Mouse (Mus musculus) brain, adult 2 months (tissue): ENCODE data around the gene Ubap1.

Experiments used
- DNase-seq: peaks from one replicate; pipeline ENCODE4 v3.0.0; 2011; ENCODE audit warnings: low read depth, low spot score

Ubap1 gene

GRCm38 (mm10) chr4:41348584-41349198 lies at the start of gene Ubap1:
Ubap1 (plus strand) TSS chr4:41348996.
- DNase-seq: peak; percentile 98

GRCm38 (mm10) chr4:41303671-41304070 lies 45.1 kb upstream of the Ubap1 start:
- peak; percentile 10 for DNase-seq

- peak; percentile 84 for DNase-seq
These were observed 44.5 kb upstream of the Ubap1 start for GRCm38 (mm10) chr4:41304302-41304701.

- no peak for DNase-seq
These were observed 41.4 kb upstream of the Ubap1 start for GRCm38 (mm10) chr4:41307406-41307805.

- no peak for DNase-seq
These were observed 37.9 kb upstream of the Ubap1 start for GRCm38 (mm10) chr4:41310567-41311563.

GRCm38 (mm10) chr4:41313722-41314121 lies 35.1 kb upstream of the Ubap1 start:
- no peak for DNase-seq

- peak; percentile 99 for DNase-seq
These were observed 34.4 kb upstream of the Ubap1 start, which contains the start of gene Dcaf12 for GRCm38 (mm10) chr4:41314141-41315129. Dcaf12 (minus strand) TSS chr4:41314889.

GRCm38 (mm10) chr4:41315173-41315572 lies 33.6 kb upstream of the Ubap1 start:
- no peak for DNase-seq

- DNase-seq: peak; percentile 8
These were observed 30.5 kb upstream of the Ubap1 start for GRCm38 (mm10) chr4:41318267-41318666.

GRCm38 (mm10) chr4:41320971-41321370 lies 27.8 kb upstream of the Ubap1 start:
- DNase-seq: no peak

- DNase-seq: no peak
These were observed 21.9 kb upstream of the Ubap1 start for GRCm38 (mm10) chr4:41326876-41327275.

- no peak for DNase-seq
These were observed 19.3 kb upstream of the Ubap1 start for GRCm38 (mm10) chr4:41329481-41329880.

- no peak for DNase-seq
These were observed 17.7 kb upstream of the Ubap1 start for GRCm38 (mm10) chr4:41331085-41331484.

- no peak for DNase-seq
These were observed 16.9 kb upstream of the Ubap1 start for GRCm38 (mm10) chr4:41331698-41332421.

GRCm38 (mm10) chr4:41336546-41336945 lies 12.2 kb upstream of the Ubap1 start:
- DNase-seq: no peak

GRCm38 (mm10) chr4:41340912-41341550 lies 7.8 kb upstream of the Ubap1 start:
- DNase-seq: no peak

- DNase-seq: peak; percentile 17
These were observed 2.8 kb upstream of the Ubap1 start for GRCm38 (mm10) chr4:41346011-41346410.

GRCm38 (mm10) chr4:41347839-41348238 lies 957 bp upstream of the Ubap1 start:
- DNase-seq: peak; percentile 6

- DNase-seq: no peak
These were observed 399 bp downstream of the Ubap1 start for GRCm38 (mm10) chr4:41349199-41349591.

- DNase-seq: no peak
These were observed 4.0 kb downstream of the Ubap1 start for GRCm38 (mm10) chr4:41352758-41353157.
